Mouse (Mus musculus): ENCODE measurements around the gene Prrt1. TPM values are rescaled to one million over a fixed set of nuclear protein-coding genes. Genes with fewer than 3 reads are reported as not detected.
A peak's percentile ranks its signal among the peaks of the same experiment; 100 is the strongest.

Gene Prrt1
- total and polyA plus RNA-seq, 2 experiments from 2014 or later, result 7.3 to 8.1 TPM

DNA sequence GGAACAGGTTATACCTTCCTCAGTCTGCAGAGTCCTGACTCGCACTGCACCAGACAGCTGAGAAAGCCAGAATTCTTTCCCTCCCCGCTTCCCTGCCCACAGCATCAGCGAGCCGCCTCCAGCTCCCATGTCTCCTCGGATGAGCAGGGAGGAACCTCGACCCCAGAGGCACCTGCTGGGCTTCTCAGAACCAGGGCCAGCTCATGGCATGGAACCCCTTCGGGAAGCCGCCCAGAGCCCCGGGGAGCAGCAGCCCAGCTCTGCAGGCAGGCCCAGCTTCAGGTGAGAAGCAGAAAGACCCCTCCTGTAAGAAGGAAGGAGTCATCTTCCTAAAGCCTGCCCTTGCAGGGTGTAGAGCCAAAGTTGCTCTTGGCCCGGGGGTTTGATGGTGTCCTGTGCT lies 23.2 kb downstream of the Prrt1 start:
- H3K4me3 ChIP-seq (ENCODE audit: low read length), result no peak overlapping the region
- H3K4me1 ChIP-seq (ENCODE audit: insufficient read depth, low read length), result peaks cover 10% of the 10 kb centered on the region; the same call in 1 of the 2 replicates
- no peaks in the 10 kb centered on the region for H3K9me3 ChIP-seq (ENCODE audit: low read length)
- no peak overlapping the region for H3K4me2 ChIP-seq (ENCODE audit: low read depth, low read length)
- no peak for TF ChIP-seq CTCF (IDR thresholded peaks at IDR 0.05; ENCODE audit: low read depth)
- DNase-seq (ENCODE audit: low spot score) (no peak), ATAC-seq (no peak)
- H3K36me3 ChIP-seq (ENCODE audit: insufficient read depth, low read length), result peaks cover 42% of the 10 kb centered on the region
- whole genome bisulfite sequencing, result 88% methylated on average over 10 of the region's 10 CpGs
- H3K27ac ChIP-seq, result no peak overlapping the region
- no peak overlapping the region for H3K9ac ChIP-seq (replicated peaks; ENCODE audit: low read length)
- no peaks in the 10 kb centered on the region for H3K27me3 ChIP-seq (ENCODE audit: insufficient read depth, low read length)

DNA sequence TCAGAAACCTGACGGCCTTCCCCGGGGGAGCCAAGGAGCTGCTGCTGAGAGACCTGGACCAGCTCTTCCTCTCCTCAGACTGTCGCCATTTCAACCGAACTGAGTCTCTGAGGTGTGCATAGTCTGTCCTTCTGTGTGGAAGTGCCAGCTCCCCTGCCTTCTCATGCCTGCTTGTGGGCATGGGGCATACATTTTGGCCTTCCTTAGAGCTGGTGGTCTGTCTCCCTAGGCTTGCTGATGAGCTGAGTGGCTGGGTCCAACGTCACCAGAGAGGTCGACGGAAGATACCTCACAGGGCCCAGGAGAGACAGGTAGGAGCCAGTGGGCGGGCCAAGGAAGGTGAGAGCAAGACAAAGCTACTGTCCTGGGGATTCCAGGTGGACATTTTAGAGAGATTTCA lies 23.7 kb downstream of the Prrt1 start:
- Histone ChIP-seq H3K36me3 (ENCODE audit: insufficient read depth, low read length) (peaks cover 42% of the 10 kb centered on the region), H3K9me3 (ENCODE audit: low read length) (no peaks in the 10 kb centered on the region), H3K4me1 (ENCODE audit: insufficient read depth, low read length) (peaks cover 10% of the 10 kb centered on the region; the same call in 1 of the 2 replicates), H3K4me2 (ENCODE audit: low read depth, low read length) (no peak overlapping the region), H3K9ac (replicated peaks; ENCODE audit: low read length) (no peak overlapping the region), H3K4me3 (ENCODE audit: low read length) (no peak overlapping the region), H3K27me3 (ENCODE audit: insufficient read depth, low read length) (no peaks in the 10 kb centered on the region), H3K27ac (no peak overlapping the region)
- no peak for TF ChIP-seq CTCF (IDR thresholded peaks at IDR 0.05; ENCODE audit: low read depth)
- no peak for ATAC-seq
- DNase-seq (ENCODE audit: low spot score), result no peak
- WGBS, result 89% methylated on average over 8 of the region's 8 CpGs

DNA sequence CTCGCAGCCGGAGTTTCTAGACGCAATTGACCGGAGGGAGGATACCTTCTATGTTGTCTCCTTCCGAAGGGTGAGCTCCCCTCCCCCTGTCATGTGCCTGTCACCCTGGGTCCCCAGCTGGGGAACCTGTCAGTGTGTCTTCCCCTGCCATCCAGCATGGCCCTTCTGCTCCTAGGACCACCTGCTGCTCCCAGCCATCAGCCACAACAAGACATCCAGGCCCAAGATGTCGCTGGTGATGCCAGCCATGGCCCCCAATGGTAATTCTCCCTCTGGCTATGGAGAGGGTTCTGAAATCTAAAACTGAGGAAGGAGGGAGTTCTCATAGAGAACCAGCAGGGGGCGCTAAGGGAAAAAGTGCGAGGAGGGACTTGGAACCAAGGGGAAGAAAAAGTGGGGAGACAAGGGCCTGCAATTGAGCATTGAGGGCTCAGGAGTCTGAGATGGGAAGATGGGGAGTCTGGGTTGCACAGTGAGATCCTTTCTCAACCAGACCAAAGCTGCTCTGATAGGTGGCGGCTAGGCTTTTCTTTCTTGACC lies 24.5 kb downstream of the Prrt1 start:
- no peak for ATAC-seq
- H3K36me3 ChIP-seq (ENCODE audit: insufficient read depth, low read length), result peaks cover 42% of the 10 kb centered on the region
- H3K4me2 ChIP-seq (ENCODE audit: low read depth, low read length), result no peak overlapping the region

DNA sequence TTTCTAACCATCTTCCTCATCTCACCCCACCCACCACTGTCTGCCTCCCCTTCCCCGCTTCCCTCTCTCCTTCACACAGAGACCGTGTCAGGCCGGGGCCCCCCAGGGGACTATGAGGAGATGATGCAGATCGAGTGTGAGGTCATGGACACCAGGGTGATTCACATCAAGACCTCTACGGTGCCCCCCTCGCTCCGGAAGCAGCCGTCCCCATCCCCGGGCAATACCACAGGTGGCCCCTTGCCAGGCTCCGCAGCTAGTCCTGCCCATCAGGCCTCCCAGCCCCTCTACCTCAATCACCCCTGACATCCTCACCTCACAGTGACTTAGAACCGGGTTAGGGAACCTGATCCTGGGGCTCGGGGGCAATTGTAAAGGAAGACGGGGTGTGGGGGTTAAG lies 25.1 kb downstream of the Prrt1 start:
- Histone ChIP-seq H3K36me3 (ENCODE audit: insufficient read depth, low read length) (peaks cover 37% of the 10 kb centered on the region), H3K27ac (no peak overlapping the region), H3K4me3 (ENCODE audit: low read length) (no peak overlapping the region), H3K9me3 (ENCODE audit: low read length) (no peaks in the 10 kb centered on the region), H3K27me3 (ENCODE audit: insufficient read depth, low read length) (no peaks in the 10 kb centered on the region), H3K9ac (replicated peaks; ENCODE audit: low read length) (no peak overlapping the region), H3K4me1 (ENCODE audit: insufficient read depth, low read length) (peaks cover 10% of the 10 kb centered on the region; the same call in 1 of the 2 replicates), H3K4me2 (ENCODE audit: low read depth, low read length) (no peak overlapping the region)
- no peak for ATAC-seq
- TF ChIP-seq CTCF (IDR thresholded peaks at IDR 0.05; ENCODE audit: low read depth), result no peak
- 93% methylated on average over 13 of the region's 13 CpGs for WGBS
- DNase-seq (ENCODE audit: low spot score), result no peak

More for the DNA sequence above, 24.5 kb downstream of the Prrt1 start:
- H3K27ac ChIP-seq, result no peak overlapping the region
- H3K4me1 ChIP-seq (ENCODE audit: insufficient read depth, low read length), result peaks cover 10% of the 10 kb centered on the region; the same call in 1 of the 2 replicates
- no peaks in the 10 kb centered on the region for H3K9me3 ChIP-seq (ENCODE audit: low read length)
- no peaks in the 10 kb centered on the region for H3K27me3 ChIP-seq (ENCODE audit: insufficient read depth, low read length)
- no peak overlapping the region for H3K4me3 ChIP-seq (ENCODE audit: low read length)
- WGBS, result 64% methylated on average over 9 of the region's 9 CpGs
- H3K9ac ChIP-seq (replicated peaks; ENCODE audit: low read length), result no peak overlapping the region
- peak; percentile 81 for TF ChIP-seq CTCF (IDR thresholded peaks at IDR 0.05; ENCODE audit: low read depth)
- peak; percentile 65 for DNase-seq (ENCODE audit: low spot score)

DNA sequence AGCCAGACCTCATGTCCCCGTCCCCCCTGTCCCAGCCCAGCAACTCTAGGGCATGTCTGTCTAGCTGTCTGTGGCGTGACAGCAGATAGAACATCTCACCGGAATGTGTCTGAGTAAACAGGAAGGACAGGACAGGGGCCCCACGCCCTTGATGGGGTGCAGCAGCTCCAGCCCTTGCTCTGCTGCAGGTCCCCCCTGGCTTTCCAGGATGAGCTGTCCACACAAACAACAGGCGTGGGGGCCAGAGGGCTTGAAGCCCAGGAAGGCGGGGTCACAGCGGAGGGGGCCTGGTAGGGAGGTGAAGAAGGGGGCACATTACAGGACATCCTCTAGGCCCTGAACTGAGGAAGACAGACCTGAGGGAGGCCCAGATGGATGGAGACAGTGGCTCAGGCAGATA lies 25.8 kb downstream of the Prrt1 start:
- H3K36me3 ChIP-seq (ENCODE audit: insufficient read depth, low read length), result peaks cover 34% of the 10 kb centered on the region
- peaks cover 10% of the 10 kb centered on the region; the same call in 1 of the 2 replicates for H3K4me1 ChIP-seq (ENCODE audit: insufficient read depth, low read length)
- no peak overlapping the region for H3K4me2 ChIP-seq (ENCODE audit: low read depth, low read length)
- H3K9me3 ChIP-seq (ENCODE audit: low read length), result no peaks in the 10 kb centered on the region
- 75% methylated on average over 7 of the region's 7 CpGs for WGBS
- H3K9ac ChIP-seq (replicated peaks; ENCODE audit: low read length), result no peak overlapping the region
- DNase-seq (ENCODE audit: low spot score) (no peak), ATAC-seq (0 out of 2 replicates have a peak, but pooled peaks have one; percentile 3)
- no peaks in the 10 kb centered on the region; the same call in 1 of the 2 replicates for H3K27me3 ChIP-seq (ENCODE audit: insufficient read depth, low read length)
- TF ChIP-seq CTCF (IDR thresholded peaks at IDR 0.05; ENCODE audit: low read depth), result no peak
- H3K27ac ChIP-seq, result peak overlapping the region; percentile 38; the same call in 1 of the 2 replicates
- no peak overlapping the region for H3K4me3 ChIP-seq (ENCODE audit: low read length)

DNA sequence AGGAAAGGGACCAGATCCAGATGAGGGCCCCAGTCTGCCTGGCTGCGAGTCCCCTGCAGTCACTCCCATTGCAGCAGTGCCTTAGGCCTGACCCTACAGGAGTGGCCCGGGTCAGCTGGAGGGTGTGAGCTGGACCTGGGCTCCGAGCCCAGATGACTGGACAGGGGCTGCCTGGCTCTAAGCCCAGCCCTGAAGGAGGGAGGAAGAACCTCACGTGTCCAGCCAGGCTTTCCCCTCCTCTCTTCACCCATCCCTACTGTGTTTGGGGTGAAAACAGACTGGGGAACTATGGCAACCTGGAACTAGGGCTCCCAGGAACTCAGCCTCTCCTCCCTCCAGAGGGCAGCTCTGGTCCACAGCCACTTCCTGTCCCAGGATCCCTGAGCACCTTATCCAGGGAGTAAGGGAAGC lies 26.3 kb downstream of the Prrt1 start:
- ATAC-seq (peak; percentile 70), DNase-seq (ENCODE audit: low spot score) (peak; percentile 77)

DNA sequence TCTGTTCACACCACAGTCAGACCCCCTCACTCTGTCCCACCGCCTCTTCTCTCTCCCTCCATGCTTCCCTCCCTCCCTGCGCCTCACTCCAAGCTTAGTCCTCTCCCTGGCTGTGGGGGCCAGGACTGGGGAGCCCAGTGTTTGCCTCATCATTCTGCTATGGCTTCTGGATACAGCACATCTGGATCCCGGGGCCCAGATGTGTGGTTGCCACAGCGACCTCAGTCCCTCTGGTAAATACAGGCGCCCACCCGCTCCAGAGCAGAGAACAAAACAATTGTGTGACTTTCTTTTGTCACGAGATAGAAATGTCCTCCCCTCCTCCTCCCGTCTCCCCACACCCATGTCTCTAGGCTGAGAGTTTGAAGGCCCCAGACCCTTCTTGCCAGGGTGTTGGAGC lies 27.3 kb downstream of the Prrt1 start:
- whole genome bisulfite sequencing, result 29% methylated on average over 8 of the region's 8 CpGs
- TF ChIP-seq CTCF (IDR thresholded peaks at IDR 0.05; ENCODE audit: low read depth), result no peak
- peaks cover 10% of the 10 kb centered on the region; the same call in 1 of the 2 replicates for H3K4me1 ChIP-seq (ENCODE audit: insufficient read depth, low read length)
- ATAC-seq (no peak), DNase-seq (ENCODE audit: low spot score) (no peak)
- peaks cover 5% of the 10 kb centered on the region; the same call in 1 of the 2 replicates for H3K27me3 ChIP-seq (ENCODE audit: insufficient read depth, low read length)
- H3K27ac ChIP-seq, result no peak overlapping the region
- H3K9ac ChIP-seq (replicated peaks; ENCODE audit: low read length), result no peak overlapping the region
- no peaks in the 10 kb centered on the region for H3K9me3 ChIP-seq (ENCODE audit: low read length)
- no peak overlapping the region for H3K4me2 ChIP-seq (ENCODE audit: low read depth, low read length)
- peaks cover 21% of the 10 kb centered on the region for H3K36me3 ChIP-seq (ENCODE audit: insufficient read depth, low read length)
- no peak overlapping the region for H3K4me3 ChIP-seq (ENCODE audit: low read length)

More for the DNA sequence above, 26.3 kb downstream of the Prrt1 start:
- Histone ChIP-seq H3K4me1 (ENCODE audit: insufficient read depth, low read length) (peaks cover 10% of the 10 kb centered on the region; the same call in 1 of the 2 replicates), H3K9ac (replicated peaks; ENCODE audit: low read length) (no peak overlapping the region), H3K27me3 (ENCODE audit: insufficient read depth, low read length) (peaks cover under 1% of the 10 kb centered on the region; the same call in 1 of the 2 replicates), H3K36me3 (ENCODE audit: insufficient read depth, low read length) (peaks cover 30% of the 10 kb centered on the region), H3K27ac (0 out of 2 replicates have a peak overlapping the region, but pooled peaks have one; percentile 38), H3K4me2 (ENCODE audit: low read depth, low read length) (no peak overlapping the region), H3K4me3 (ENCODE audit: low read length) (no peak overlapping the region), H3K9me3 (ENCODE audit: low read length) (no peaks in the 10 kb centered on the region)
- TF ChIP-seq CTCF (IDR thresholded peaks at IDR 0.05; ENCODE audit: low read depth), result peak; percentile 52
- 24% methylated on average over 4 of the region's 4 CpGs for WGBS

Data from hindbrain, postnatal 0 days (tissue).